Mouse (Mus musculus): Measurements from ENCODE around the gene Chst10.

Gene Chst10

GRCm38 (mm10) chr1:38882746-38883145 is 15.2 kb downstream of the Chst10 start:
- H3K36me3 ChIP-seq (ENCODE audit: insufficient read depth, low read length): 0 out of 2 replicates have a peak, but pooled peaks cover 11% of the 10 kb centered on the region
- H3K27me3 ChIP-seq (ENCODE audit: insufficient read depth, low read length): no peaks in the 10 kb centered on the region
- H3K9me3 ChIP-seq (ENCODE audit: low read length): peaks cover 5% of the 10 kb centered on the region; the same call in 1 of the 2 replicates
- no peak overlapping the region for H3K4me3 ChIP-seq (replicated peaks; ENCODE audit: low read length)
- peaks cover 38% of the 10 kb centered on the region for H3K4me1 ChIP-seq (replicated peaks; ENCODE audit: low read depth, low read length)
- TF ChIP-seq POU5F1 (IDR thresholded peaks at IDR 0.05; ENCODE audit: borderline replicate concordance, low read length) (no peak), CTCF (conservative IDR thresholded peaks at IDR 0.05; ENCODE audit: low read length) (no peak)

GRCm38 (mm10) chr1:38881366-38881765 is 16.6 kb downstream of the Chst10 start:
- H3K9me3 ChIP-seq (ENCODE audit: low read length): peaks cover 5% of the 10 kb centered on the region; the same call in 1 of the 2 replicates
- H3K4me1 ChIP-seq (replicated peaks; ENCODE audit: low read depth, low read length): peaks cover 38% of the 10 kb centered on the region
- H3K36me3 ChIP-seq (ENCODE audit: insufficient read depth, low read length): 0 out of 2 replicates have a peak, but pooled peaks cover 14% of the 10 kb centered on the region
- TF ChIP-seq POU5F1 (IDR thresholded peaks at IDR 0.05; ENCODE audit: borderline replicate concordance, low read length): no peak
- no peak for TF ChIP-seq NANOG (IDR thresholded peaks at IDR 0.05; ENCODE audit: borderline replicate concordance, low read length)
- no peak overlapping the region for H3K4me3 ChIP-seq (replicated peaks; ENCODE audit: low read length)
- no peaks in the 10 kb centered on the region for H3K27me3 ChIP-seq (ENCODE audit: insufficient read depth, low read length)

GRCm38 (mm10) chr1:38876671-38877382 is 21.1 kb downstream of the Chst10 start:
- no peak for TF ChIP-seq NANOG (IDR thresholded peaks at IDR 0.05; ENCODE audit: borderline replicate concordance, low read length)
- Histone ChIP-seq H3K27me3 (ENCODE audit: insufficient read depth, low read length) (no peaks in the 10 kb centered on the region), H3K36me3 (ENCODE audit: insufficient read depth, low read length) (peaks cover 7% of the 10 kb centered on the region; the same call in 1 of the 2 replicates), H3K4me1 (replicated peaks; ENCODE audit: low read depth, low read length) (peaks cover 45% of the 10 kb centered on the region), H3K9me3 (ENCODE audit: low read length) (peaks cover 5% of the 10 kb centered on the region; the same call in 1 of the 2 replicates), H3K4me3 (replicated peaks; ENCODE audit: low read length) (no peak overlapping the region)

- Histone ChIP-seq H3K4me3 (replicated peaks; ENCODE audit: low read length) (no peak overlapping the region), H3K4me1 (replicated peaks; ENCODE audit: low read depth, low read length) (peaks cover 68% of the 10 kb centered on the region), H3K27me3 (ENCODE audit: insufficient read depth, low read length) (no peaks in the 10 kb centered on the region), H3K36me3 (ENCODE audit: insufficient read depth, low read length) (peaks cover 22% of the 10 kb centered on the region), H3K9me3 (ENCODE audit: low read length) (peaks cover under 1% of the 10 kb centered on the region; the same call in 1 of the 2 replicates)
- no peak for TF ChIP-seq CTCF (conservative IDR thresholded peaks at IDR 0.05; ENCODE audit: low read length)
- TF ChIP-seq POU5F1 (IDR thresholded peaks at IDR 0.05; ENCODE audit: borderline replicate concordance, low read length): no peak
- TF ChIP-seq NANOG (IDR thresholded peaks at IDR 0.05; ENCODE audit: borderline replicate concordance, low read length): no peak
Measured at GRCm38 (mm10) chr1:38873911-38874310, 24.1 kb downstream of the Chst10 start.

- H3K4me1 ChIP-seq (replicated peaks; ENCODE audit: low read depth, low read length): peaks cover 74% of the 10 kb centered on the region
- H3K36me3 ChIP-seq (ENCODE audit: insufficient read depth, low read length): peaks cover 37% of the 10 kb centered on the region
- no peaks in the 10 kb centered on the region for H3K27me3 ChIP-seq (ENCODE audit: insufficient read depth, low read length)
- H3K4me3 ChIP-seq (replicated peaks; ENCODE audit: low read length): no peak overlapping the region
- TF ChIP-seq CTCF (conservative IDR thresholded peaks at IDR 0.05; ENCODE audit: low read length) (no peak), NANOG (IDR thresholded peaks at IDR 0.05; ENCODE audit: borderline replicate concordance, low read length) (no peak), POU5F1 (IDR thresholded peaks at IDR 0.05; ENCODE audit: borderline replicate concordance, low read length) (no peak)
- no peaks in the 10 kb centered on the region for H3K9me3 ChIP-seq (ENCODE audit: low read length)
Measured at GRCm38 (mm10) chr1:38871834-38872233, 26.1 kb downstream of the Chst10 start.

GRCm38 (mm10) chr1:38869398-38870195 is 28.4 kb downstream of the Chst10 start:
- Histone ChIP-seq H3K36me3 (ENCODE audit: insufficient read depth, low read length) (peaks cover 54% of the 10 kb centered on the region), H3K4me3 (replicated peaks; ENCODE audit: low read length) (0 out of 2 replicates have a peak overlapping the region, but pooled peaks have one; percentile 7), H3K27me3 (ENCODE audit: insufficient read depth, low read length) (no peaks in the 10 kb centered on the region), H3K9me3 (ENCODE audit: low read length) (no peaks in the 10 kb centered on the region), H3K4me1 (replicated peaks; ENCODE audit: low read depth, low read length) (peaks cover 55% of the 10 kb centered on the region)
- no peak for TF ChIP-seq CTCF (conservative IDR thresholded peaks at IDR 0.05; ENCODE audit: low read length)

GRCm38 (mm10) chr1:38866242-38866641 is 31.7 kb downstream of the Chst10 start:
- Histone ChIP-seq H3K27me3 (ENCODE audit: insufficient read depth, low read length) (no peaks in the 10 kb centered on the region), H3K4me1 (replicated peaks; ENCODE audit: low read depth, low read length) (peaks cover 35% of the 10 kb centered on the region), H3K36me3 (ENCODE audit: insufficient read depth, low read length) (peaks cover 52% of the 10 kb centered on the region), H3K4me3 (replicated peaks; ENCODE audit: low read length) (no peak overlapping the region), H3K9me3 (ENCODE audit: low read length) (no peaks in the 10 kb centered on the region)
- TF ChIP-seq NANOG (IDR thresholded peaks at IDR 0.05; ENCODE audit: borderline replicate concordance, low read length) (no peak), POU5F1 (IDR thresholded peaks at IDR 0.05; ENCODE audit: borderline replicate concordance, low read length) (no peak)

- H3K9me3 ChIP-seq (ENCODE audit: low read length): no peaks in the 10 kb centered on the region
- no peaks in the 10 kb centered on the region for H3K27me3 ChIP-seq (ENCODE audit: insufficient read depth, low read length)
- H3K4me1 ChIP-seq (replicated peaks; ENCODE audit: low read depth, low read length): peaks cover 17% of the 10 kb centered on the region
- peaks cover 43% of the 10 kb centered on the region for H3K36me3 ChIP-seq (ENCODE audit: insufficient read depth, low read length)
- TF ChIP-seq NANOG (IDR thresholded peaks at IDR 0.05; ENCODE audit: borderline replicate concordance, low read length) (no peak), POU5F1 (IDR thresholded peaks at IDR 0.05; ENCODE audit: borderline replicate concordance, low read length) (no peak), CTCF (conservative IDR thresholded peaks at IDR 0.05; ENCODE audit: low read length) (no peak)
- H3K4me3 ChIP-seq (replicated peaks; ENCODE audit: low read length): no peak overlapping the region
Measured at GRCm38 (mm10) chr1:38864341-38864740, 33.6 kb downstream of the Chst10 start.

Data from E14TG2a.4 (cell line).